Mouse (Mus musculus) intestine, embryonic 14.5 days (tissue): Measurements from ENCODE around the gene Pfn3. TPM values are rescaled to one million over a fixed set of nuclear protein-coding genes. Genes with fewer than 3 reads are reported as not detected.

Experiments used
- ATAC-seq: fragments of 200-750 bp; cut with Nextera tagmentation; replicated peaks from 2 replicates; pipeline ENCODE4 v1.8.0; 2017; ENCODE audit warnings: low read depth, moderate number of reproducible peaks, moderate TSS enrichment, moderate library complexity; ENCODE audit not compliant: low FRiP score, low TSS enrichment
- DNase-seq: peaks from one replicate; pipeline ENCODE4 v3.0.0-alpha.2; 2018; ENCODE audit warnings: low spot score
- H3K27ac ChIP-seq: fragments of 300-500 bp; sonication (generic); 2 replicates; pipeline ENCODE4 v1.5.1; 2014; ENCODE audit warnings: low read depth, mild to moderate bottlenecking, control low read depth
- H3K27me3 ChIP-seq: fragments of 300-500 bp; sonication (generic); replicated peaks from 2 replicates; pipeline ENCODE4 v1.6.1; 2014; ENCODE audit warnings: low read length, control low read depth; ENCODE audit not compliant: control insufficient read depth, insufficient read depth
- H3K36me3 ChIP-seq: fragments of 300-500 bp; sonication (generic); 2 replicates; pipeline ENCODE4 v1.6.1; 2014; ENCODE audit warnings: low read length, control low read depth; ENCODE audit not compliant: control insufficient read depth, insufficient read depth
- H3K4me1 ChIP-seq: fragments of 300-500 bp; sonication (generic); replicated peaks from 2 replicates; pipeline ENCODE4 v1.6.1; 2014; ENCODE audit warnings: low read length, control low read depth, mixed read lengths; ENCODE audit not compliant: control insufficient read depth, insufficient read depth
- H3K4me2 ChIP-seq: fragments of 300-500 bp; sonication (generic); 2 replicates; pipeline ENCODE4 v1.6.1; 2014; ENCODE audit warnings: low read length
- H3K4me3 ChIP-seq: fragments of 300-500 bp; sonication (generic); 2 replicates; pipeline ENCODE4 v1.5.1; 2014; ENCODE audit warnings: low read depth, low read length, control low read depth, mixed read lengths
- H3K9ac ChIP-seq: fragments of 300-500 bp; sonication (generic); 2 replicates; pipeline ENCODE4 v1.6.1; 2014; ENCODE audit warnings: mild to moderate bottlenecking, low read length
- H3K9me3 ChIP-seq: fragments of 300-500 bp; sonication (generic); 2 replicates; pipeline ENCODE4 v1.6.1; 2016; ENCODE audit warnings: low read length, control low read depth; ENCODE audit not compliant: control insufficient read depth
- WGBS: fragments of 180-500 bp; shearing (Covaris S2); extraction: QIAGEN DNeasy Blood & Tissue Kit; methylation state at CpG from one replicate; pipeline ENCODE4 v1.1.7; 2014; 5-methylcytosine and 5-hydroxymethylcytosine counted together
- polyA plus RNA-seq: library from polyadenylated mRNA; unstranded; fragments of >200 nt; fragmentation: Nextera tagmentation; extraction: Ambion mirVana; gene quantifications from 2 replicates; pipeline ENCODE4 v1.2.1, GENCODE M21; 2014

The Pfn3 gene
- polyA plus RNA-seq, 1 experiment from 2014 or later: not detected

DNA sequence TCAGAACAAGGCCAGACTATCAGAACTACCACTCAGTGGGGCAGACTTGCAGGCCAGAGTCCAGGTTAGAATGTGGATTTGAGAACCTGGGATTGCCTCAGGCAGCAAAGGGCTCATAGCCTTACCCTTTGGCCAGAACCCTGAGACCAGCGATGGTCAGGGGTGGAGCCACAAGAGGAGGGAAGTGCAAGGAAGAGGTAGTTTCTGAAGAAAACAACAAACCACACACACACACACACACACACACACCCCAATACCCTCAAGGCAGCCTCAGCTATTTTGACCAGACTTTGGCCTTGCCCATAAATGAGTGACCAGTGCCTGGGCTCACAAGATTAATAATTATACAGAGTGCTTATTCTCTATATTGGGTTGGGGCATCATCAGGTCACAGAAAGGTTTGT is 23.4 kb downstream of the Pfn3 start:
- Histone ChIP-seq H3K4me3 (no peak overlapping the region), H3K4me1 (no peaks in the 10 kb centered on the region)

GRCm38 (mm10) chr13:55390644-55391043 is 24.4 kb downstream of the Pfn3 start:
- H3K4me1 ChIP-seq: no peaks in the 10 kb centered on the region
- DNase-seq (no peak), ATAC-seq (no peak)
- no peaks in the 10 kb centered on the region for H3K36me3 ChIP-seq
- no peaks in the 10 kb centered on the region for H3K9me3 ChIP-seq
- no peak overlapping the region for H3K9ac ChIP-seq
- H3K4me3 ChIP-seq: no peak overlapping the region
- no peak overlapping the region for H3K4me2 ChIP-seq
- H3K27ac ChIP-seq: no peak overlapping the region
- 66% methylated on average over 3 of the region's 3 CpGs for WGBS
- no peaks in the 10 kb centered on the region for H3K27me3 ChIP-seq

More for the DNA sequence above, 23.4 kb downstream of the Pfn3 start:
- ATAC-seq (no peak), DNase-seq (no peak)
- Histone ChIP-seq H3K9ac (no peak overlapping the region), H3K27ac (no peak overlapping the region), H3K36me3 (no peaks in the 10 kb centered on the region), H3K4me2 (no peak overlapping the region), H3K9me3 (no peaks in the 10 kb centered on the region), H3K27me3 (no peaks in the 10 kb centered on the region)
- 71% methylated on average over 1 of the region's 1 CpGs for WGBS

DNA sequence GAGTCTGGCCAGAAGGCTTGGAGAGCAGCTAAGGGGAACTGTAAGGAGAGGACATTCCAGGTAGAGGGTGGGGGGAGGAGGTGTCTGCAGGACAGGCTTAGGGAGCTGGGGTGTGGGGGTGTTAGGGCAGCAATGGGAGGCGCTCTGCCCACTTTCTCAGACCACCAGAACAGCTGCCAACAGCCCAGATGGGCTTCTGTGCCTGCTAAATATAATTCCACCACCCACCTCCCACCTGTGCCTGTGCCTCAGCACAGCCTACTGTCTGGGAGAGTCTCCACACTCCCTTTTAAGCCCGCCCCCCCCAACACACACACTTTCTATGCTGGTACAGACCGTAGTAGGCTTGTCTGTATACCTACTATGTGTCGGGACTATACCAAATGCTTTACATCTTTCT is 33.2 kb downstream of the Pfn3 start:
- no peak for ATAC-seq
- WGBS: 78% methylated on average over 4 of the region's 4 CpGs
- no peaks in the 10 kb centered on the region for H3K36me3 ChIP-seq

DNA sequence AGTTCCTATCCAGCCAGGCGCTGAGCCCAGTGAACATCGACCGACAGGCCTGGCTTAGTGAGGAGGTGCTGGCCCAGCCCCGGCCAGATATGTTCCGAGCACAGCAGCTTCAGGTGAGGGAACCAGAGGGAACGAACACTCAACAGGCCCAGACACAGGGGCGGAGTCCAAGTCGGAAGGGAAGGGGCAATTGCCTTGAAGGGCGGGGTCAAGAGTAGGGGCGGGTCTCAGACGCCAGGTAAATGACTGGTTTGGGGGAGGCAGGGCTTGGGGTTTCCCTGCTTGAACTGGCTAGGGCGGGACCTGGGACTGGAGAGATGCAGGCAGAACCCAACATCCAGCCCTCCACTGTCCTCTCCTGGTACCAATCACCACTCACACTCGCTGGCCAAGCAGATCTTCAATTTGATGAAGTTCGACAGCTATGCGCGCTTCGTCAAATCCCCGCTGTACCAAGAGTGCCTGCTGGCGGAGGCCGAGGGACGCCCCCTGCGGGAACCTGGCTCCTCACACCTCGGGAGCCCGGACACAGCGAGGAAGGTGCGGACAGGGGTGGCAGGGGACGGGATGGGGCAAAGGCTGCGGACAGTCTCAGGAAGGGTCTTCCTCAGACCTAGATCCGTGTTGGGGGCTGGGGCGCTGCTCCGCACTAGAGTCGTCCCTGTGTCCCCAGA is 36.0 kb downstream of the Pfn3 start:
- H3K4me2 ChIP-seq: no peak overlapping the region
- no peaks in the 10 kb centered on the region for H3K4me1 ChIP-seq
- 8% methylated on average over 32 of the region's 32 CpGs for WGBS
- no peak overlapping the region for H3K4me3 ChIP-seq
- H3K9ac ChIP-seq: no peak overlapping the region
- DNase-seq: no peak
- no peaks in the 10 kb centered on the region for H3K36me3 ChIP-seq
- no peaks in the 10 kb centered on the region for H3K9me3 ChIP-seq
- H3K27me3 ChIP-seq: peaks cover 41% of the 10 kb centered on the region
- no peak overlapping the region for H3K27ac ChIP-seq
- ATAC-seq: peak; percentile 44; the same call in 1 of the 2 replicates

More for the DNA sequence above, 33.2 kb downstream of the Pfn3 start:
- Histone ChIP-seq H3K9ac (no peak overlapping the region), H3K4me2 (no peak overlapping the region), H3K4me3 (no peak overlapping the region), H3K4me1 (no peaks in the 10 kb centered on the region), H3K27me3 (peaks cover 41% of the 10 kb centered on the region), H3K9me3 (no peaks in the 10 kb centered on the region), H3K27ac (no peak overlapping the region)
- no peak for DNase-seq

DNA sequence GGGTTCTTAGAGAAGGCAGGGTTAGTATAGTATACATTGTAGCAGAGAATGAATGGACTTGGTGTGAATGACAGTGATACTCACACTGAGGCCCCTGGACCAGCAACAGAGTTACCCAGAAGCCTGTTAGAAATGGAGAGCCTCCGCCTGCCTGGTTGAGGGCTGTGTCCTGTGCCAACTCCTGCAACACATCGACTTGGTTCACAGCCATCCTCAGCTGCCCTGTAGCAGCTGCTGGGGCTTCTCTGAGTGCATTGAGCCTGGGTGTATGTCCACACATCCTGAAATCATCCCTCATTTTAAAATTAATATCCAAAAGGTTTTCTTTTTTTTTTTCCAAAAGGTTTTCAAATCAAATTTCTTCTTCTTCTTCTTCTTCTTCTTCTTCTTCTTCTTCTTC is 39.2 kb downstream of the Pfn3 start:
- WGBS: 65% methylated on average over 2 of the region's 2 CpGs
- no peak overlapping the region for H3K4me2 ChIP-seq
- H3K9ac ChIP-seq: no peak overlapping the region
- ATAC-seq: no peak
- no peak overlapping the region for H3K27ac ChIP-seq
- no peak for DNase-seq
- peaks cover 37% of the 10 kb centered on the region for H3K27me3 ChIP-seq
- no peaks in the 10 kb centered on the region for H3K36me3 ChIP-seq
- no peak overlapping the region for H3K4me3 ChIP-seq
- no peaks in the 10 kb centered on the region for H3K4me1 ChIP-seq
- no peaks in the 10 kb centered on the region for H3K9me3 ChIP-seq

- Histone ChIP-seq H3K9me3 (no peaks in the 10 kb centered on the region), H3K4me1 (no peaks in the 10 kb centered on the region), H3K36me3 (no peaks in the 10 kb centered on the region), H3K9ac (no peak overlapping the region), H3K27ac (no peak overlapping the region), H3K27me3 (peaks cover 22% of the 10 kb centered on the region), H3K4me3 (no peak overlapping the region), H3K4me2 (no peak overlapping the region)
- DNase-seq (no peak), ATAC-seq (0 out of 2 replicates have a peak, but pooled peaks have one; percentile 24)
- 49% methylated on average over 6 of the region's 6 CpGs for WGBS
These were observed 40.7 kb downstream of the Pfn3 start for GRCm38 (mm10) chr13:55374206-55374924.

- no peak for ATAC-seq
- no peak for DNase-seq
- Histone ChIP-seq H3K4me3 (no peak overlapping the region), H3K4me2 (no peak overlapping the region), H3K4me1 (no peaks in the 10 kb centered on the region), H3K27me3 (0 out of 2 replicates have a peak, but pooled peaks cover 4% of the 10 kb centered on the region), H3K9ac (no peak overlapping the region), H3K36me3 (no peaks in the 10 kb centered on the region), H3K27ac (no peak overlapping the region), H3K9me3 (no peaks in the 10 kb centered on the region)
- WGBS: 53% methylated on average over 5 of the region's 5 CpGs
These were observed 43.3 kb downstream of the Pfn3 start for GRCm38 (mm10) chr13:55371740-55372139.

GRCm38 (mm10) chr13:55371007-55371681 is 43.9 kb downstream of the Pfn3 start:
- H3K4me3 ChIP-seq: no peak overlapping the region
- 65% methylated on average over 8 of the region's 8 CpGs for WGBS
- H3K9ac ChIP-seq: no peak overlapping the region
- H3K4me1 ChIP-seq: no peaks in the 10 kb centered on the region
- 0 out of 2 replicates have a peak, but pooled peaks cover 4% of the 10 kb centered on the region for H3K27me3 ChIP-seq
- H3K27ac ChIP-seq: no peak overlapping the region
- no peak overlapping the region for H3K4me2 ChIP-seq
- no peaks in the 10 kb centered on the region for H3K36me3 ChIP-seq
- DNase-seq (no peak), ATAC-seq (no peak)
- H3K9me3 ChIP-seq: no peaks in the 10 kb centered on the region
